Mouse (Mus musculus) 416B (cell line): ENCODE measurements at regions not wholly inside any gene's neighbourhood (a gene's known extent, or its start where the extent isn't known, plus 50 kb on each side); places are given as distances from the start of the nearest gene placed in this dataset.

Experiments used
- DNase-seq: peaks from one replicate; pipeline ENCODE4 v3.0.0; 2011; ENCODE audit warnings: low read depth

DNA sequence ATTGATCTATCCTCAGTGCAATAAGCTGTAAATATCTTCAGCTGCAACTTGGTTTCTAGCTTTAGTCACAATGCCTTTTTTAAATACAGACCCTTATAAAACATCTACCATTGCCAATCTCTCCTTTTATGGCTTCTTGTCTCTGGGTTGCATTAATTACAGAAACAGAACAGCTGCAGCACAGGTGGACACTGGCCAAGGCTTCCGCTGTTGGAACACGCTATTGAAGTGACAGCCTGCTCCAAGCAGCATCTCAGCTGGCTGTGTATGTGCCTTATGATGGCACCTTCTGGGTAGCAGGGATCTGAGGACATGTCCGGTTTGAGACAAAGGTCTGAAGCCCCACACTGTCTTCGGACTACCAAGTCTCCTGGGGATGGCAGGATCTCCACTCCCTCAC, 207.1 kb upstream of the Plpp4 start:
- no peak for DNase-seq

DNA sequence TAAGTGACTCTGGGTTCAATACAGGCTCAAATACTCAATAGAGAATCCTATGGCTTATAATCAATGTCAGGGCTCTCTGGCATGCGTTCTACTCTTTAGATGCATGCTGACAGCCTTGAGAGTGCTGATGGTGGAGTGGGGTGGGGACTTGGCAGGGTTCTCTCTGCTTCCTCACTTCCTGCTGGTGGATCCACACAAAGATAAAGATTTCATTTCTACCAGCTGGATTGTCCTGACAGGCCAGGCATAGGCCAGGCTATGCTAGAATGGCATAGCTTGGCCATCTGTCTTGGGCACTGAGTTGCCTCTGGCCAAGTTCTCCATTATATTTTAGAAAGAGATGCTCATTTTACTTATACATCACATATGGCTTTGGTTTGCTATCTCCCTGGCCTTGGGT, 206.2 kb upstream of the Plpp4 start:
- no peak for DNase-seq

DNA sequence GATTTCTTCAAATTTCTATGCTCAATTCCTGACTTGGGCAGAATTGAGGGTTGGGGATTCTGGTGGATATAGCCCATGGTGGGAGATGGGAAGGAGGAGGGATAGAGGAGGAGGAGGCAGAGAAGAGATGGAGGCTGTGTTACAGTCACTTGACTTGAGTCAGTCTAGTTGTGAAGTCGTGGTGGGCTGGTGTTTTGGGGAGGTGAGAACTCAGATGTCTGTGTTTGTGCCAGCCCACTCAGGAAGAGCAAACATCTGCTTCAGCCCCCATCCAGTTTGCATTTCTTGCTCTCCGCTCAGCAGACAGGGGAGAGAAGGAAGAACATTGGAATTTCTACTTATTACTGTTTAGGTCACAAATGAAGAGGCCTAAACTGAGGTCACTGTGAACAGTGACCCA, 189.9 kb upstream of the Plpp4 start:
- no peak for DNase-seq

DNA sequence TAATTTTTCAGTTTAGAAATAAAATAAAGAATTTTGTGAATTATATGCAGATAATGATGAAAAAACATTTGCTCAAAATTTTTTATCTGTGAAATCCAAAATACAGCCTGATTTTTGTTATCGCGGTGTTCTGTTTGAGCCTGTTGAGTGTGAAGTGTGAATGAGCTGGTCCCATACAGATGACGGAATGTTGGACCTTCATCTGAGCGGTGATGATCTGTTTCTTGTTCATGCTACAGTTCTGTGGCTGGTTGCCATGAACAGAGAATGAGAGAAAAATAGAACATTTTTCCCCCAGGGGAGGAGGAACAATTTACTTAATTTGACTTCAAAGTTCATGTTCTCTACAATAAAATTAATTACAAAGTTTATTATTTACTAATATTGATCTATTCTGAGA, 188.7 kb upstream of the Plpp4 start:
- DNase-seq, result no peak

DNA sequence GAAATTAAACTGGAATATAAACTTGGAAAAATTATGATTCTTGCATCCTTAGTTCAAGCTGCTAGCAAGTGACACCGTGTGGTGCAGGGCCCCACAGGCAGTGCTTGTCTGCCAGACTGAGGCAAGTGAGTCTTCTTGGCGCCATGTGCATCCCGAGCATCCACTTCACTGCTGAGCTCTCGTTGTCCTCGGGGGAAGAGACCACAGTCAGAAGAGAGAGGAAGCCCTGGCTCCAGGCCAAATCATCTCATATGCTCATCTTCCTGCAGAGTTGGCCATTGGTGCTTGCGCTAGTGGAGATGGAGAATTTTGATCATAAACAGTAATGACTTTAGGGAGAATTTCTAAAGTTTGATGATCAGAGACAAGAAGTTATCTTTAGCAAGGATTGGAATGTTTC, 177.0 kb upstream of the Plpp4 start:
- no peak for DNase-seq

DNA sequence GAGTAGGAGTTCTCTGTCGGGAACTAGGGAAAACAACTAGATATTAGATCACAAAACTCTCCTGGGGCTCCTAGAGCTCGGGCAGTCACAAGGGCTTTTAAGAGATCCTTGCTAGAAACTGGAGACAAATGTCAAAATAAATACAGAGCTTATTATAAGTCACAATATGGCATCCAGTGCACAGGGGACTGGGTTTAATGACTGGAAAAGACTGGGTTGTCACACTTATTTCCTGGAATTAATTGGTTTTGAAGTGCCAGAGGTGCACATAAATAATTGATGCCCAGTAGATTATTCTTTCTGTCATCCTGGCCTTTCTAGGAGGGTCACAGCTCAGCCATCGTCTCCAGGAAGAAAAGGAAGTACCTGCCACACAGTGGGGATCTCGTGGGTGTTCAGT, 165.4 kb upstream of the Plpp4 start:
- DNase-seq, result no peak

DNA sequence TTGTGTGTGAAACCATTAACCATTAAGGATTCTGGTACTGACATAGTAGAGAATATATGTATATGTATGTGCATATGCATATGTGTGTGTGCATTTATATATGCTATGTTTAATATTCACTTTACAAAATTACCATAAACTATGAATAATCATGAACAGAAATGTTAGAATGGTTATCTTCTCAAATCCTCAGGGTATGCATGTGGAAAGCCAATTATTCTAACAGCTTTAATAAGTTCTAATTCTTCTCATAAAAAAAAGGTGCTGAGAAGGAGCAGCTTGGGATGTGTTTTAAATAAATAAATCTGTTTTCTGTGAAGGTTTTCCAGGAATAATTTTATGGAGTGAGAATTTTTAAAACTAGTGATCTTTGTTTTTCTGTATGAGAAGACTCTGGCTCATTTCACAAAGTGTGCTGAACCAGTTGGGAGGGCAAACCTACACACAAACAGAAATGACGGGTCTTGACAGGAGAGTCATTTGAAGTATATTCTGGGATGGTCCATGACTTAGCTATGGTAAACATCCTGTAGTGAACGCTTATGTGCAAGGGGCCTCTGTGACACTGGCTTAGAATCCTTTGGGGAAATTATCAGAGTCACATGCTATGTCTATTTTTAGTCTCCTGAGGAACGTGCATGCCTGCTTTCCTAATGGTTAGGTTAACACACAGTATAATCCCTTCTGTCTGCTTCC, 160.3 kb upstream of the Plpp4 start:
- no peak for DNase-seq

DNA sequence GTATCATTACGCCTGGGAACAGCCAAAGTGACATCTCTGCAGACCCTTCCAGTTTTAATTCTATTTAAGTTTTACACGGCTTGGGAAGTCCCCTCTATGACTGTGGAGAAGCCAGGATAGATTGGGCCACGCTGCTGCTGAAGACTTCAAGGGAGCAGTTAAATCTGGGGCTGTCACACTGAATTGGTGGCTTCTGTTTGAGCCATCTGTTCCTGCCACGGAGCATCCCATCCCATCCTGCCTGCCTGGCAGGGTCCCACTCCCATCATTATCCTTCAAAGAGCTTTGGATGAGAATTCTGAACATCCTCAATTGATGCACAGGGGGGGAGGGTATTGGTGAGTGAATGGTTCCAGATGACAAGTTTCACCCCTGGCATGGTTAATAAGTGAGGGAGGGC, 154.4 kb upstream of the Plpp4 start:
- DNase-seq, result no peak

DNA sequence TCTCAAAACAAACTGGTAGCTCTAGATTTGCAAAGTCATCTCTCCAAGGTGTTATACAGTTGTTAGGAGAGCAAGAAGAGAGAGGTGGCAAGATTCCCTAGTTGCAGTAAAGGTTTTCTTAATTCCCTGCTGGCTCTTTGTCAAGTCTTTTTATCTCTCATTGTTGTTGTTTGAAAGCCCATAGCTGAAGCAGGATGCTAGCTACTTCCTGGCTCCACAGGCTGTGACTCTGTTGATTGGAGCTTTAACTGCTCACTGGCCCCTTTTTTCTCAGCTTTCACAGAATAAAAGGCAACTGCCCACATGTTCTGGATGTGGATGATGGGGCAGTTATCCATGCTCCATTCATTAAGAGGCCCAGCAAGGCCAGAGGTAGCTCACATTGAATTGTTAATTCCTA, 122.7 kb upstream of the Plpp4 start:
- DNase-seq, result no peak

DNA sequence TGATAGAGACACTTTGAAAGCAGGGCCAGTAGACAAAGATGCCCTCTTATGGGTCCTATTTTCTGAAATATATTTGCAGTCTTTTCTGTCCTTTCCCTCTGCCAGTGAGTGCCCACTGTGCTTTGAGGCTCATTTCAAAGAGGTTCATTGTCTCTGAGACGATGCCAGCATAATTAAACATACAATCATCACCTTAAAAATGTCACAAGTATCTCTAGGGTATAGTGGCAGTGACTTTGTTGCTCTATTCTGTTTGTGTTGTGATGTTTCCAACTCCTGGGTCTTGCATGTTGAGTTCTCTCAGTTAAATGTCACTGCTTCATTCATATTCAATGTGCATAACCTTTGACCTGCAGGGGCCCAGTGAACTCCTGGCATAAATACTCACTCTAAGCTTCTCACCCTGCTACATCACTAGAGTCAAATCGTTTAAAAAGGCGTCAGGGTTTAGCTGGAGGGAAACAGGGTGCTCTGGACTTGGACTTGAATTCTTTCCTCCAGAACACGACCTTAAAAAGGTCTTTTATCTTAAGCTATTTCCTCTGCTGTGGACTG, 122.1 kb upstream of the Plpp4 start:
- no peak for DNase-seq

DNA sequence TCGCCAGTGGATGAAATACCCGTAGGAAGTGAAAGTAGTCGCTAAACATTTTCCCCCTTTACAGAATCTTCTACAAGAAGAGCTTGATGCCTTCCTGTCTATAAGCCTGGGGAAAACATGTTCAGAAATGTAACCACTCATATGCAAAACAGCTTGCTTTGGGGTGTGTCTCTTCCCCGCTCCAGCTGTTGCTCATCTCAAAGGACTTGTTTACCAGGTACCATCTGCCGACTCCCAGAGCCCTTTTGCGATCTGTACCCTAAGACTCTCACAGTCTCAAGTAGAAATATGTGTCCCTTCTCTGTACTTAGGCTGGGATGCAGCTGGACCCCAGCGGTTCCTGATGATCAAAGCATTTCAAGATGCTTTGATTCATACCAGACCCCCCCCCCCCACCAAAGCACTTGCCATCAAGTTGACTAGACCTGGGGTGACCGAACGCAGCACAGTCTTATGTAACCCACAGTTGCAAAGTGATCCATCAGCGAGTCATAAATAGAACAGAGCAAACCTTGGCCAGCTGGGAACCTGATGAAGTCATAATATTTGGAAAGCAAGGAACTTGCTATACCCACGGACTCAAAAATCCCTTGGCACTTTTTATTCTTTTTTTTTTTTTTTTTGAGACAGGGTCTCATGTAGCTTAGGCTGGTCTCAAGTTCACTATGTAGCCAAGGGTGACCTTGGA, 119.4 kb upstream of the Plpp4 start:
- no peak for DNase-seq

DNA sequence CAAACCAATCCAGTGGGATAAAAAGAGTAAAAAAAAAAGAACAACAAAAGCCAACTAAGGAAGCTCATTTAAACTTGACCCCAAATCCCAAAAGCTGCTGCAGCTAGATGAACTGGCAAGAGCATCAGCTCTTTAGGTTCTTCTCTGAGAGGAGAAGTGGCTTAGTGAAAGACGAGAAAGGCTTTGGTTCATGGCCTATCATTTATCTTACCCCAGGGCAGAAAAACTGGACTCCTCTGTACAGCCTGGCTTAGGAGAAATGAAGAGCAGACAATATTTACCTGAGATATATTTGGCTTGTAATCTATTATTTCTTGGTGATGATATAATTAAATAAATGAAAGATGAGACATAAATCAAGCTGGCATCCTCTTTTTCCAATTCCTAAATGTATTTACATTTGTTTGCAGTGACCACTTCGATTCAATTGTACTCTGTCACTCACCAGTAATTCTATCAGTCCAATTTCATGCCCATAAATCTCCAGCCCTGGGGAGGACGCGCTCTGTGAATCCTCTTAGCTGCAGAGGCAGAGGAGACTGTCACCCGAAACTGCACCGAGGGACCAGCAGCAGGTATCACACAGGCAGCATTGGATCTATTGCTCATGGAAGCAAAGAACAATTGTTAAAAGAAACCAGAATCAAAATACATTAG, 114.8 kb upstream of the Plpp4 start:
- no peak for DNase-seq

DNA sequence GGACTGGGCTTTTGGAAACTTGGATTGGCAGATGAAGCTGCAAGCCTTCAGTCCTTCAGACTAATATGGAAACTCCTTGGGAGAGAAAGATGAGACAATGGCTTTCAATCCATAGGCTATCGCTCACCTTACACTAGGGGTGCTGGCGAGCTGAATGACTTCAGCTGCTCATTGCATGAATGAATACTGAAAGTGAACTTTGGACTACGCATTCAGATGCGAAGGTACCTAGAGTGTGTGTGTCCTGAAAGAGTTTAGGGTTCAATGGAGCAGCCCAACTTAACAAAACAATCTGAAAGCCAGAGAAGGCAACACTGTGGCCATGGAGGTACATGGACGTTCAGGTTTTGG, 114.3 kb upstream of the Plpp4 start:
- no peak for DNase-seq

DNA sequence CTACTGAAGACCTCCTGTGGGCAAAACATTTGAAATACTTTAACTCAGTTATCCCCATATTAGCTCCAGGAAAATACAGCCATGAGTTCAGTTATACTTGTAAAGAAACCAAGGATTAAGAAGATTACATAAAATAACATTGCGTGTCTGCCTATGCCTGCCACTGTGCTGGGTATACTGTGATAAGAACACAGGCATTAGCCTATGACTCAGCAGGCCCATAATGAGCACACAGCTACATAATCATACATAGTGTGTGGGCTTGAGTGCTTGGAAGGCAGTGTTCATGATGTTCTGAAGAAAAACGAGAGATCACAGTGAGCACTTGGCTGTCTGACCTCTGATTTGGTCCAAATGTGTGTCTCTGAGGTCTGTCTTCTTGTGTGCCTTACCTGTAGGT, 101.3 kb upstream of the Plpp4 start:
- DNase-seq, result no peak

DNA sequence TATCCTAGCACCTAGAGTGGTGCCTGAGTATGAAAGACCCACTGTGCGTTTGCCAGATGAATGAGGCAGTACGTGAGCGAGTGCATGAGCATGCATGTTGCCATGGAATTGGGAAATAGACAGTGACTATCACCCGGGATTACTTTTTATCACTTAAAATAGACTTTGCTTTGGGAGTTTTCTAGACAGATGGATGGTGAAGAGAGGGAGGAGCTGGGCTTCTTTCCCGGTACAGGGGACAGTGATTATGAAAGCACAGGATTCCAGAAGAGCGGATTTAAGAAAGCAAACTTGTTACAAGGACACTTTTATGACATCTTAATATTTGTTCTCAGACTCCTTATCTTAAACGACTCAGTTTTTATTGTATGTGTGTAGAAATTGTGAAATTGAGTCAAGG, 86.9 kb upstream of the Plpp4 start:
- no peak for DNase-seq

DNA sequence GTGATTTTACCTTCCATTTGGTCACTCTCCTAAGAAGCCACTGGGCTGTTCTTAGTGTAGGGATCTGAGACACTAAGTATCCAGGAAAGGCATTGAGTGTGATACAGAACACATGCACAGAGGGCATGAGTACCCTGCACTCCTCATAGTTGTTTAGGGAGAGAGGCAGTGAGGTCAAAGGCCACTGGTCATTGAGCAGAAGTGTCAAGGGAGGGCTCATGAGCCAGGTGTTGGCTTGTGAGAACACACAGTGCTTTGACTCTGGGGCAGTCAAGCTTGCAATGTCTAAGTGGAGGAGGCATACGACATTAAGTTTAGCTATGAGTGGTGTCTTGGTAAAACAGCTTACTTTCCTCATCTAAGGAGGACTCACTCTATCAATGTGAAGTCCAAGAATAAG, 65.9 kb upstream of the Plpp4 start:
- no peak for DNase-seq

DNA sequence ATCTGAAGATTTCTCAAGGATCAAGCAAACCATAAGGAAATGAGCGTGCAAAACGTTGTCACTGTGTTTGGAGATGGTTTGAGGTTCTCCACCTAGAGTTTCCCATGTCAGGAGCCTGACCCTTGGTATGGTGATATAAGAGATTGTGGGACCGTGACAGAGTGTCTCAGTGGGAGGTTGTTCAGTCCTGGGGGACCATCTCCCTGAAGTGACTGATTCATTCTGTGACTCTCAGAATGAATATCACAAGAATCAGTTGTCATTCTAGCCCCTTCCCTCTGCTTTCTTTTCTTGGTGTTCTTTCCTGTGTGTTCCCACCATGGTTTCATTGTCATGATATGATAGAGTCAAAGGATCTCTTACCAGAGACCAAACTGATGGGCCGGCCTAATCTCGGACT, 49.8 kb upstream of the Plpp4 start:
- no peak for DNase-seq
